12 mouse cellular contexts compared by ENCODE assay signal in the genomic region with DNA sequence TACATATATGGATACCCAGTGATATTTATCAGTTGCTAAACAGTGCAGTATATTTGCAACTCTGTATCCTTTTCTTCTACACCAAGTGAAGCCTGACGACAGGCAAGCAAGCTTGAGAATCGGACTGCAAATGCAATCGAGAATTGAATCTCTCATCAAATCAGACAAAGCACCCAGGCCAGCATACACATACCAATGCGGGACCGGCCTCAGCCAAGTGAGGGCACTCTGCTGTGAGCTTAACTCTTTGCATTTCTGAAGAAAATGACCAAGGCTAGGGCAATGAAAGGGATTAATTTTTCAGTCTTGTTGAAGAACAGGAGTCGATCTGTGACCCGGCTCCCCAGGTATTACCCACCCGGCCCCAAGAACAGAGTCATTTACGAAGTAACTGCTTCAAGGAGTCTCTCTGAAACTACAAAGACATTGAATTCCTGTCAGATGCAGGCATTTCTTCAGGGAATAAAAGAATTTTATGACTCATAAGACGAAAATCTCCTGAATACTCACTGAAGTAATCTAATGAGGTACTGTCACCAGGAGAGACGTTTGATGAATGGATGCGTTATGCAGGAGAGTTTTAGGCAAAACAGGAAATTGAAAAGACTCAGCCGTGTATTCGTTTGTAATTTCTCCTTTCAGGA.
DNase-seq lines count a peak whose midpoint lies in the region; ATAC-seq and TF ChIP-seq lines count a peak whose summit lies in the region.
"Had no signal": no experiment of that assay in that cellular context is flagged by ENCODE, and none has a peak within 500 bp of the region (broad histone marks: within the 10 kb centered on the region; RNA-seq: fewer than 3 reads in every experiment).

No protein-coding gene starts in this region.

- WGBS in hindbrain, embryonic 15.5 days: 47% methylated on average over 14 of the region's 14 CpGs
- WGBS in hindbrain, embryonic 16.5 days: 48% methylated on average over 14 of the region's 14 CpGs
- WGBS in embryonic facial prominence, embryonic 10.5 days: 57% methylated on average over 14 of the region's 14 CpGs
- 50% methylated on average over 14 of the region's 14 CpGs for WGBS in limb, embryonic 10.5 days

- no peak overlapping the region for H3ac ChIP-seq in C2C12 (ENCODE audit: control insufficient read depth, insufficient read length, low read depth)

- H3K27me3 ChIP-seq in hindbrain, embryonic 15.5 days: no peaks in the 10 kb centered on the region
- H3K27me3 ChIP-seq in hindbrain, embryonic 16.5 days (replicated peaks; ENCODE audit: control insufficient read depth, insufficient read depth, low read length): no peaks in the 10 kb centered on the region
- no peaks in the 10 kb centered on the region for H3K27me3 ChIP-seq in C2C12 (ENCODE audit: control insufficient read depth, insufficient read depth, insufficient read length)
- no peaks in the 10 kb centered on the region for H3K27me3 ChIP-seq in embryonic facial prominence, embryonic 10.5 days (replicated peaks; ENCODE audit: low read depth, poor library complexity, severe bottlenecking)
- no peaks in the 10 kb centered on the region for H3K27me3 ChIP-seq in limb, embryonic 10.5 days (ENCODE audit: low read depth, poor library complexity, severe bottlenecking)
- H3K27me3 ChIP-seq: liver, embryonic 13.5 days; neural tube, embryonic 12.5 days had no signal

- no peaks in the 10 kb centered on the region for H3K79me2 ChIP-seq in C2C12 (ENCODE audit: control insufficient read depth, insufficient read depth)

- no peak overlapping the region for H3K4me3 ChIP-seq in hindbrain, embryonic 15.5 days
- no peak overlapping the region for H3K4me3 ChIP-seq in hindbrain, embryonic 16.5 days (ENCODE audit: low read length)
- no peak overlapping the region for H3K4me3 ChIP-seq in C2C12 (ENCODE audit: insufficient read depth, poor library complexity, severe bottlenecking)
- H3K4me3 ChIP-seq in embryonic facial prominence, embryonic 10.5 days: no peak overlapping the region
- H3K4me3 ChIP-seq in limb, embryonic 10.5 days: no peak overlapping the region
- H3K4me3 ChIP-seq: liver, embryonic 13.5 days; neural tube, embryonic 12.5 days had no signal

- TF ChIP-seq CTCF in C2C12 (IDR thresholded peaks at IDR 0.05; ENCODE audit: control insufficient read depth, insufficient read depth, insufficient read length): no peak

- no peak for ATAC-seq in hindbrain, embryonic 15.5 days (ENCODE audit: low FRiP score, low read depth)
- no peak for ATAC-seq in hindbrain, embryonic 16.5 days

- H3K36me3 ChIP-seq in hindbrain, embryonic 15.5 days: no peaks in the 10 kb centered on the region
- no peaks in the 10 kb centered on the region for H3K36me3 ChIP-seq in hindbrain, embryonic 16.5 days (ENCODE audit: control insufficient read depth, insufficient read depth, low read length)
- no peaks in the 10 kb centered on the region for H3K36me3 ChIP-seq in C2C12 (ENCODE audit: control insufficient read depth, insufficient read depth)
- H3K36me3 ChIP-seq in embryonic facial prominence, embryonic 10.5 days (replicated peaks): no peaks in the 10 kb centered on the region
- H3K36me3 ChIP-seq in limb, embryonic 10.5 days: no peaks in the 10 kb centered on the region
- H3K36me3 ChIP-seq: liver, embryonic 13.5 days; neural tube, embryonic 12.5 days had no signal

- no peak overlapping the region for H3K4me2 ChIP-seq in hindbrain, embryonic 15.5 days
- no peak overlapping the region for H3K4me2 ChIP-seq in hindbrain, embryonic 16.5 days (ENCODE audit: low read length)
- H3K4me2 ChIP-seq: liver, embryonic 13.5 days; neural tube, embryonic 12.5 days had no signal

- H3K9me3 ChIP-seq in hindbrain, embryonic 15.5 days: no peaks in the 10 kb centered on the region
- H3K9me3 ChIP-seq in hindbrain, embryonic 16.5 days (ENCODE audit: control insufficient read depth, low read length): no peaks in the 10 kb centered on the region
- no peaks in the 10 kb centered on the region for H3K9me3 ChIP-seq in embryonic facial prominence, embryonic 10.5 days
- H3K9me3 ChIP-seq in limb, embryonic 10.5 days (replicated peaks): no peaks in the 10 kb centered on the region
- H3K9me3 ChIP-seq: liver, embryonic 13.5 days; neural tube, embryonic 12.5 days had no signal

- peaks cover 10% of the 10 kb centered on the region; the same call in 1 of the 2 replicates for H3K4me1 ChIP-seq in hindbrain, embryonic 15.5 days (replicated peaks)
- no peaks in the 10 kb centered on the region for H3K4me1 ChIP-seq in hindbrain, embryonic 16.5 days (ENCODE audit: control insufficient read depth, insufficient read depth, low read depth, low read length)
- H3K4me1 ChIP-seq in embryonic facial prominence, embryonic 10.5 days: peaks cover 39% of the 10 kb centered on the region
- H3K4me1 ChIP-seq in limb, embryonic 10.5 days: peaks cover 48% of the 10 kb centered on the region
- H3K4me1 ChIP-seq: liver, embryonic 13.5 days had no signal

- H3K9ac ChIP-seq in hindbrain, embryonic 15.5 days: no peak overlapping the region
- no peak overlapping the region for H3K9ac ChIP-seq in hindbrain, embryonic 16.5 days (ENCODE audit: low read depth, low read length)
- H3K9ac ChIP-seq: liver, embryonic 13.5 days; neural tube, embryonic 12.5 days had no signal

- H3K27ac ChIP-seq in hindbrain, embryonic 15.5 days (replicated peaks): 0 out of 2 replicates have a peak overlapping the region, but pooled peaks have one; percentile 14
- H3K27ac ChIP-seq in hindbrain, embryonic 16.5 days (ENCODE audit: low read depth, low read length): no peak overlapping the region
- peak overlapping the region; percentile 73 for H3K27ac ChIP-seq in embryonic facial prominence, embryonic 10.5 days (replicated peaks)
- H3K27ac ChIP-seq in limb, embryonic 10.5 days: peak overlapping the region; percentile 72
- H3K27ac ChIP-seq: liver, embryonic 13.5 days; neural tube, embryonic 12.5 days had no signal

- H3K79me3 ChIP-seq in C2C12 (ENCODE audit: low read depth): no peaks in the 10 kb centered on the region

- no peak for DNase-seq in embryonic facial prominence, embryonic 10.5 days (ENCODE audit: low spot score)
- DNase-seq in limb, embryonic 10.5 days (ENCODE audit: low spot score): no peak
- no peak for DNase-seq in layer of hippocampus, adult 8-10 months (ENCODE audit: low spot score in 2 of 2)
- DNase-seq in layer of hippocampus, postnatal 14 days (ENCODE audit: low spot score in 2 of 2): no peak
- DNase-seq: adrenal gland, adult 2 months; cerebellum, adult 11-12 months; liver, embryonic 13.5 days; right cerebral cortex, postnatal 14 days had no signal

TF ChIP-seq in C2C12, 6 proteins besides CTCF, POLR2A, EP300 and RAD21:
- TF ChIP-seq MAX (IDR thresholded peaks at IDR 0.05) (peak; percentile 45), FOSL1 (IDR thresholded peaks at IDR 0.05; ENCODE audit: insufficient read depth, low read length, poor library complexity, severe bottlenecking) (peak; percentile 66), CEBPB (IDR thresholded peaks at IDR 0.05; ENCODE audit: low read depth) (peak; percentile 18), USF1 (IDR thresholded peaks at IDR 0.05; ENCODE audit: low read depth) (no peak)
